Mouse (Mus musculus): ENCODE results near the gene Lzts3.

DNA sequence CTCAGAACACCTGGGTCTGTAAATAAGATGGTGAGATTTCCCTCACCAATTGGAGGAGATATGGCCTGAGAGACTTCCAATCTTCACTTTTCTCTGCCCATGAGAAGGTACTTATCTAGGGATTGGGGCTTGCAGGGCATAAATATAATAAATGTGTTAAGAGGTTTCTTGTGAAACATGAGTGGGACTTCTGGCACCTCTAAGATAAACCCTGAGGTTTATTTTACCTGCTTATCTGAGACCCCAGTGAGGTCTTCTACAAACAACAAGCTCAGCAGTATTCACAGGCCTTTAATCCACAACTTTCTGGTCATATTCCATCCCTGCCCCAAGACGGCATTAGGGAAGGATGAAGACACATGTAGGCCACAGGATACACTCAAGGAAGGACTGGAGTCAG is 11.2 kb upstream of the Lzts3 start:
- TF ChIP-seq TAL1 (IDR thresholded peaks at IDR 0.05; ENCODE audit: low read length) = peak; percentile 89
- peak; percentile 82 for TF ChIP-seq TCF12 (IDR thresholded peaks at IDR 0.05; ENCODE audit: low read depth, low read length)
- no peak for TF ChIP-seq USF1 (IDR thresholded peaks at IDR 0.05; ENCODE audit: low read depth, low read length)
